Mouse (Mus musculus) hindbrain, embryonic 10.5 days (tissue): ENCODE data around the gene LTO1. TPM values are rescaled to one million over a fixed set of nuclear protein-coding genes. Genes with fewer than 3 reads are reported as not detected.

Experiments
- DNase-seq: peaks from one replicate; pipeline ENCODE4 v3.0.0-alpha.2; 2017; ENCODE audit warnings: low spot score
- H3K27ac ChIP-seq: fragments of 300-500 bp; sonication (generic); 2 replicates; pipeline ENCODE4 v1.5.1; 2016; ENCODE audit warnings: mild to moderate bottlenecking, moderate library complexity
- H3K27me3 ChIP-seq: fragments of 300-500 bp; sonication (generic); 2 replicates; pipeline ENCODE4 v1.6.1; 2016; ENCODE audit warnings: mild to moderate bottlenecking; ENCODE audit not compliant: poor library complexity, insufficient read depth, severe bottlenecking
- H3K36me3 ChIP-seq: fragments of 300-500 bp; sonication (generic); 2 replicates; pipeline ENCODE4 v1.6.1; 2016; ENCODE audit warnings: mild to moderate bottlenecking, moderate library complexity
- H3K4me1 ChIP-seq: fragments of 300-500 bp; sonication (generic); replicated peaks from 2 replicates; pipeline ENCODE4 v1.6.1; 2016; ENCODE audit warnings: mild to moderate bottlenecking
- H3K4me3 ChIP-seq: fragments of 300-500 bp; sonication (generic); 2 replicates; pipeline ENCODE4 v1.5.1; 2016; ENCODE audit warnings: mild to moderate bottlenecking, moderate library complexity
- H3K9me3 ChIP-seq: fragments of 300-500 bp; sonication (generic); 2 replicates; pipeline ENCODE4 v1.6.1; 2016; ENCODE audit warnings: mild to moderate bottlenecking, moderate library complexity
- WGBS: fragments of 180-500 bp; shearing (Covaris S2); methylation state at CpG from one replicate; pipeline ENCODE4 v1.1.7; 2016; 5-methylcytosine and 5-hydroxymethylcytosine counted together
- polyA plus RNA-seq: library from polyadenylated mRNA; unstranded; fragments of >200 nt; fragmentation: Nextera tagmentation; extraction: Ambion mirVana; gene quantifications from 2 replicates; pipeline ENCODE4 v1.2.1, GENCODE M21; 2016

LTO1 gene
- polyA plus RNA-seq, 1 experiment from 2014 or later, result 30.5 TPM

DNA sequence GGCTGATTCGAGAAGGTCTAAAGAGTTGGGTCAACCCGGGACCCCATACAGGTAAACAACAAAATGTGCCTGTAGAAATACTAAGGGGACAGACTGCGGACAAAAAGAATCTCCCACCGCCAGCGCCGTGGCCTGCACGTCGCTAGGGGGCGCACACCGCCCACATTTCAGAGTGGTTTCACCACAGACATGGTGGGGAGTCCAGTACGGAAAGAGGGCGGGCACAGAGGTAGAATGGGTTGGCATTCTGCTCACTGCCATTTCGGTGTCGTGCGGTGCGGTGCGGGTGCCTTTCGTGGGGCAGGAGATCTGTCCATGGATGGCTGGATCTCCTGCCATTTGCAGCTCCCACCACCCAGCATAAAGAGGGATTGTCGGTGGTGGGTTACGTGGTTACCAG, 22.6 kb downstream of the LTO1 start:
- peak; percentile 90 for DNase-seq
- Histone ChIP-seq H3K4me3 (peak overlapping the region; percentile 86), H3K27me3 (peaks cover 16% of the 10 kb centered on the region), H3K36me3 (peaks cover 55% of the 10 kb centered on the region), H3K27ac (peak overlapping the region; percentile 97), H3K9me3 (no peaks in the 10 kb centered on the region), H3K4me1 (peaks cover 85% of the 10 kb centered on the region)
- 2% methylated on average over 20 of the region's 20 CpGs for WGBS

DNA sequence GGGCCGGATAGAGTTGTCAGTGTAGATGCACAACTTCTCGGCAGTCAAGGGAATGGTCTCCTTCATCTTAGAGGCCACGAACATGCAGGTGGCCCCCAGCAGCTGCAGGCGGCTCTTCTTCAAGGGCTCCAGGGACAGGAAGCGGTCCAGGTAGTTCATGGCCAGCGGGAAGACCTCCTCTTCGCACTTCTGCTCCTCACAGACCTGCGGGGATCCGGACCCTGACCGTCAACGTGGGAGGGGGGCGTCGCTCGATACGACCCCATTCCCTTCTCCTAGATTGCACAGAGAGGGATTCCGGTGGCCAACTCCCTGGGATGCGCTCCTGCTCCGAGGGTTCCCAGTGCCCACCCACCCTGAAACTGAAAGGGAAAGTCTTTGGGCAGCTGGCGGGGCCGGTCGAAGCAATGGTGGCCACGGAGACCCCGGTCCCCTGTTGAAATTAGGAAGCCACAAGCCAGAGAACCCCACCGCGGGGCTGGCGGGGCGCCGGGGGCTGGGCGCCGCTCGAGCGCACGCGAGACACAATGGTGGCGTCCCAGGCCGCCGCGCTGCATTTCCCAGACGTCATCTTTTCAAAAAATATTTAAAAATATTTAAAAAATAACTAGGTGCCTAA, 23.1 kb downstream of the LTO1 start:
- Histone ChIP-seq H3K36me3 (peaks cover 50% of the 10 kb centered on the region), H3K4me1 (peaks cover 86% of the 10 kb centered on the region)
- under 1% methylated on average over 39 of the region's 39 CpGs for WGBS

DNA sequence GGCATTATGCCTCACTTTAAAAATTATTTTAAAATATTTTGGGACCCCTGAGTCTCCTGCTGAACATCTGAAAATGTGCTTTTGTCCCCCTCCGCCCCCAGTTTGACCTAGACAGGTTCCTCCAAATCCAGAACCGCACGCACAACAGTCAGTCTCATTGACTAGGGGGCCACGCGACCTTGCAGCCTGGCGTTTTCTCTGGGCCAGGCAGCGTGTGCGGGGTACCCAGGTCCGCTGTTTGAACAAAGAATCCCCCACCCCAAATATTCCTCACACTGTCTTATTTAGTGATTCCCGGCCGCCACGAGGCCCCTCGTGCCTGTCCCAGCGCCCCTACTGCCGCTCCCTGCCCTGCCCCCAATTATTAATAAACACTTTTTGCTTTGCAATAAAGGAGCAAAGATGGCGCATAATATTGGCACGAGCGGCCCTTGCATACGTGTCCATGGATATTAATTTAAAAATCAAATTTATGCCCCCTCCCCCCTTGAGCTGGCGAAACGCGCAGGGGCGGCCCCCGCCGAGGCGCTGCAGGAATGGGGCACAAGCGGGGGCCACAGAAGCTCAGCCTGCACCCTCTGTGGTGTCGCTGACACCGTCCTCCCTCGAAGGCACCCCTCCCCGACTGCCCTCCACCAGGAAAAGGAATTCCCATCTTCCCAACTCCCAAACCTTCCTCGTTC, 23.9 kb downstream of the LTO1 start:
- H3K27me3 ChIP-seq, result peaks cover 21% of the 10 kb centered on the region
- H3K9me3 ChIP-seq, result no peaks in the 10 kb centered on the region
- H3K36me3 ChIP-seq, result peaks cover 42% of the 10 kb centered on the region
- peak; percentile 35 for DNase-seq
- H3K27ac ChIP-seq, result peak overlapping the region; percentile 97
- H3K4me1 ChIP-seq, result peaks cover 93% of the 10 kb centered on the region
- under 1% methylated on average over 32 of the region's 32 CpGs for WGBS
- H3K4me3 ChIP-seq, result peak overlapping the region; percentile 86

More for the DNA sequence above, 23.1 kb downstream of the LTO1 start:
- peak; percentile 53 for DNase-seq
- Histone ChIP-seq H3K27ac (peak overlapping the region; percentile 97), H3K9me3 (no peaks in the 10 kb centered on the region), H3K27me3 (peaks cover 21% of the 10 kb centered on the region), H3K4me3 (peak overlapping the region; percentile 86)

DNA sequence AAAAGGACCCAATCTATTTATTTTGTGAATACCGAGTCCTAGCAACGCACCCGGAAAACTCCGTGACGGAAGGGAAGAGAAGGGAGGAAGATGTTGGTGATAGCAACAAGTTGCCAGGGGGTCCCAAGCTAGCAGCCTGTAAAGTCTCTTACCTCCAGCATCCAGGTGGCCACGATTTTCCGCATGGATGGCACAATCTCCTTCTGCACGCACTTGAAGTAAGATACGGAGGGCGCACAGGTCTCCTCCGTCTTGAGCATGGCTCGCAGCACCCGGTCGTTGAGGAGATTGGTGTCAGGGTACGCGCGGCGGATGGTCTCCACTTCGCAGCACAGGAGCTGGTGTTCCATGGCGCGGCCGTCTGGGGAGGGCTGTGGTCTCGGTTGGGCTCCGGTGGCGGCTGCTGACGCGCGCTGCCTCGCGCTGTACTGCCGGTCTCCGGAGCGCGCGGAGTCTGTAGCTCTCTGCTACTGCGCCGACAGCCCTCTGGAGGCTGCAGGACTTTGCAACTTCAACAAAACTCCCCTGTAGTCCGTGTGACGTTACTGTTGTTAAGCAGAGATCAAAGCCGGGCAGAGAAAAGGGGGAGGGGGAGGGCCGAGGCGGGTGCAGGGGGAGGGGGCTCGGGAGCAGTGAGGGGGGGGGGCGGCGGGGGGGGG, 24.6 kb downstream of the LTO1 start, which contains the start of gene Ccnd1:
Ccnd1 (minus strand) TSS at position 582 of the 659 bp plus-strand sequence.
- peak within 1 kb of the TSS; percentile 86 for H3K4me3 ChIP-seq
- DNase-seq, result peak; percentile 91
- under 1% methylated on average over 44 of the region's 45 CpGs for WGBS
- H3K4me1 ChIP-seq, result peaks cover 87% of the 10 kb centered on the region
- H3K27ac ChIP-seq, result peak within 1 kb of the TSS; percentile 97
- peaks cover 36% of the 10 kb centered on the region for H3K36me3 ChIP-seq
- H3K27me3 ChIP-seq, result peaks cover 21% of the 10 kb centered on the region
- no peaks in the 10 kb centered on the region for H3K9me3 ChIP-seq

DNA sequence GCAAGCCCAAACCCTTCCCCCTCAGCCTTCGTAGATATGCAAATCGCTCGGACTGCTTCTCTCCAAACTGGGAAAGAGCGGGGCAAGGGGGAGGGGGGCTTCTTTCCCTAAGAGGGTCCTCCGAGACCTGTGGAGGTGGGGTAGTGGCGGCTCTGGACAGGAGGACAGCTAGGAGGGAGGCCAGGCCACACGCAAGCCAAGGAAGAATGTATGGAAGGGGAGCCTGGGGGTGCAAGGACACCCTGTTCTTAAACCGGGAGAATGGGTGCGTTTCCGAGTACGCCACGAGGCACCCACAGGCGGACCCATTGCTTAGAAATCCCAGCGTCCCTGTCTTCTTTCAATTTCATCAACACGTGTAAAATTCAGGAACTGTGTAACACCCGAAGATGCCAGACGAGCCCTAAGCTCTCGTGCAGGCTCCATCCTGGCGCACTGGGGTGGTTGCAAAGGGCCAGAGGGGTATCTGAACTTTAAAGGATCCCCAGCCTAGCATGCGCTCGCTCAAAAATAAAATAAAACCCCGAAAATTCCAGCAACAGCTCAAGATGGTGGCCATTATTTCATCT, 25.2 kb downstream of the LTO1 start:
- DNase-seq, result no peak
- Histone ChIP-seq H3K4me1 (peaks cover 81% of the 10 kb centered on the region), H3K27ac (peak overlapping the region; percentile 97), H3K9me3 (no peaks in the 10 kb centered on the region), H3K4me3 (peak overlapping the region; percentile 86), H3K27me3 (peaks cover 21% of the 10 kb centered on the region), H3K36me3 (peaks cover 29% of the 10 kb centered on the region)
- under 1% methylated on average over 22 of the region's 22 CpGs for WGBS

DNA sequence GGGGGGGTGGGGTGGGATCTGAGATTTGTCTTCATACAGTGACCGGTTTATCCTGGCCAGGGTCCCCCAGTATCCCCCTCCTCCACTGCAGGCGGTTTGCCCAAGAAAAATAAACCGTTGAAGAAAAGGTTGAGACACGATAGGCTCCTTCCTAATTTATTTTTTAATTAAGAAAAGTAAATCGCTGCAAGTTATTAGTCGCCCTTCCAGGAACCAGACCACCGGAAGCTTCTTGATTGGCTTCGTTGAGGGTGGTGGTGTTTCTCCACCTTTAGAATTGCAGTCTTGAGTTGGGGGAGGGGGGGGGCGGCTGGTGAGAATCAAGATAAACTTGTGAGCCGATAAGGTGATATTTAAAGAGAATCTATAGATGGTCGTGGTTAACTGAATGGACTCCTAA, 25.7 kb downstream of the LTO1 start:
- H3K4me1 ChIP-seq, result peaks cover 76% of the 10 kb centered on the region
- DNase-seq, result no peak
- peaks cover 21% of the 10 kb centered on the region for H3K27me3 ChIP-seq
- peak overlapping the region; percentile 86 for H3K4me3 ChIP-seq
- no peaks in the 10 kb centered on the region for H3K9me3 ChIP-seq
- WGBS, result under 1% methylated on average over 11 of the region's 11 CpGs
- H3K36me3 ChIP-seq, result peaks cover 24% of the 10 kb centered on the region
- H3K27ac ChIP-seq, result peak overlapping the region; percentile 97

DNA sequence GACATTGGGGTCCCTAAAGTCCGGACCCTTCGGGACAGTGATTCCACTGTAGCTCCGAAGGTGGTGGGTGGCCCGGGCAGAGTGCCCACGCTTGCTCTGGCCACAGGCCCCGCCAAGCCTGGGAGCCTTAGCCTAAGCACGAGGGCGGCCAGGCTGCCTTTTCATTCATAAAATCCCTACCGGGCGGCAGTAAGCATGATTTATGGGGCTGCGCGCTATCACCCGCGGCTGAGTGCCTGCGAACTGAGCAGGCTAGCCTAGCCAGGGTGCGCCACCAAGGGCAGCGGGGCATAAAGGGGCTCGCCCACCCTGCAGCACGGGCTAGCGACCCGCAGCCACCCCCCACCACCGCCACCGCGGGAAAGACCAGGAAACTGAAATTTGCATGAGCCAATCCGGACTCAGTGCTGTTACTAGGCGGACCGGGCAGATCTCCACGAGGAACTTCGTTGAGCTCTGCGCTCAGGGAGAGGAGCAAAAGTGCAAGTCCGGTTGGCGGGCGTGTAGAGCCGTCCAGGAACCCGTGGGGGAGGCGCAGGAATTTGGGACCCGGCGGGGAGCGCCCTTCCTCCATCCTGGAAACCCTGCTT, 26.4 kb downstream of the LTO1 start:
- peak overlapping the region; percentile 97 for H3K27ac ChIP-seq
- H3K36me3 ChIP-seq, result peaks cover 17% of the 10 kb centered on the region
- H3K9me3 ChIP-seq, result no peaks in the 10 kb centered on the region
- H3K4me3 ChIP-seq, result peak overlapping the region; percentile 86
- under 1% methylated on average over 39 of the region's 39 CpGs for WGBS
- peaks cover 21% of the 10 kb centered on the region for H3K27me3 ChIP-seq
- peaks cover 69% of the 10 kb centered on the region for H3K4me1 ChIP-seq
- peak; percentile 96 for DNase-seq

DNA sequence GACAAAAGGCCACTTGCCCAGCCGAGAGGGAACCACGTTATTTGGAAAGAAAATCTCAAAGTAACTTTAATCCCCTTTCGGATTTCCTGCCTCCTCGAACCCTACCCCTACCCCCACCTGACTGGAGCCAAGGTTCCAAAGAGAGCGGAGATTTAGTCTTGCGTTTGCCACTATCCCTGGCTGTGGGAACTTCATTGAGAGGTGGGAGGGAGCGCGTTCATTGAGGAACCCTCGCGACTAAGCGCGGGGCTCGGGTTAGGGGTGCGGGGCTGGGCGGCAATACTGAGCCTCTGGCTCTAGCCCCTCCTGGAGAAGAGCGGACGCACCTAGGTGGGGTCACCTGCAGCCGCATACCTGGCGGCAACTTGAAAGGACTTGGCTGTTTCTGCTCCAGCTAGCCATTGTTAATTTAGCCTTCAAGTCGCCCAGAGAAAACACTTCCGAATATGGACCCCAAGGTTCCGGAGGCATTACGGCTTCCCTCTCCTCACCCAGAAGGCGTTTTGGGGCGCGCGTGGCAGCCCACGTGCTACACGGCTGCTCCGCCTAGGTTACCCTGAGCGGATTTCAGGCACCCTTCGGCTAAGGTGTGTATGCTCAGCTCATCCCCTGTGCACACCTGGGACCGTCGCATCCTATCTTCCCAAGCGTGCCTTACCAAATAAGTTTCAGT, 27.3 kb downstream of the LTO1 start:
- DNase-seq, result peak; percentile 69
- peak overlapping the region; percentile 86 for H3K4me3 ChIP-seq
- WGBS, result under 1% methylated on average over 35 of the region's 35 CpGs
- H3K9me3 ChIP-seq, result no peaks in the 10 kb centered on the region
- peaks cover 21% of the 10 kb centered on the region for H3K27me3 ChIP-seq
- H3K4me1 ChIP-seq, result peaks cover 60% of the 10 kb centered on the region
- H3K27ac ChIP-seq, result peak overlapping the region; percentile 97
- H3K36me3 ChIP-seq, result peaks cover 8% of the 10 kb centered on the region; the same call in 1 of the 2 replicates

DNA sequence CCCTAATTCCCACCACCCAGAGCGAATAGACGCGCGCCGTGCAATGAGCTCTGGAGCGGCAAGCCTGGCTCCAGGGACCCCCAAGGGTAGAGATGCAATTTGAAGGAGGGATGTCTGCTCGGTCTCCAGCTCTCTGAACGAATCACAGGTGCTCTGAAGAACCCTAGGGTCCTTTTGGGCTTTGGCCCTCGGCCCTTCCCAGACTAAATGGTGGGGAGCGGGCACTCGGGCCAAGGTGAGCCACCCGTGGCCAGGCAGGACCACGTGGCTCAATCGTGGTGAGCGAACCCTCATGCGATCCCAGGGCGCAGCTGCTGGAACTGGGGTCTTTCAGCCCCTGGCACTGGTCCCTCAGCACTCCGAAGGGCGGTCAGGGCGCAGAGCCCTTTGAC, 27.8 kb downstream of the LTO1 start:
- DNase-seq, result no peak
- Histone ChIP-seq H3K27ac (peak overlapping the region; percentile 97), H3K27me3 (peaks cover 21% of the 10 kb centered on the region), H3K4me1 (peaks cover 55% of the 10 kb centered on the region), H3K36me3 (peaks cover 3% of the 10 kb centered on the region; the same call in 1 of the 2 replicates), H3K4me3 (peak overlapping the region; percentile 86), H3K9me3 (no peaks in the 10 kb centered on the region)
- under 1% methylated on average over 20 of the region's 20 CpGs for WGBS

DNA sequence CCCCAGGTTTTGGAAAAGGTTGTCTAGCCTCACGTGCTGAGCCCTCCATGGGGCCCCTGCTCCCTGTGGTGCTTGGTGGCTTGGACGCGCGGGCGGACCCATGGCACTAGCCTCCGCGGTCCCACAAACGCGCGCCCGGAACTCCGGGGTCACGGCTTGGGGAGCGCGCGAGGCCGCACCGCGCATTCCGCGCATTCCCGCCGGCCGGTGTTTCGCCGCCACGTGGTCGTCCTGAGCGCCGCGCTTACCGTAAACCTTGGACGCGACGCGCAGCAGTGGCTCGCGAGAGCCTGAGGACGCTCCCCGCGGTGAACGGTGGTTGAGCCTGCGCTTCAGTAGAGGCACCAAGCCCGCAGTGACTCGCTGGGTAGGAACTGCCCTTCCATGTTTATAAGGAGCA, 28.4 kb downstream of the LTO1 start:
- Histone ChIP-seq H3K9me3 (no peaks in the 10 kb centered on the region), H3K27me3 (peaks cover 21% of the 10 kb centered on the region), H3K4me3 (peak overlapping the region; percentile 86), H3K4me1 (peaks cover 56% of the 10 kb centered on the region), H3K27ac (peak overlapping the region; percentile 97), H3K36me3 (no peaks in the 10 kb centered on the region)
- WGBS, result under 1% methylated on average over 45 of the region's 45 CpGs
- peak; percentile 87 for DNase-seq

DNA sequence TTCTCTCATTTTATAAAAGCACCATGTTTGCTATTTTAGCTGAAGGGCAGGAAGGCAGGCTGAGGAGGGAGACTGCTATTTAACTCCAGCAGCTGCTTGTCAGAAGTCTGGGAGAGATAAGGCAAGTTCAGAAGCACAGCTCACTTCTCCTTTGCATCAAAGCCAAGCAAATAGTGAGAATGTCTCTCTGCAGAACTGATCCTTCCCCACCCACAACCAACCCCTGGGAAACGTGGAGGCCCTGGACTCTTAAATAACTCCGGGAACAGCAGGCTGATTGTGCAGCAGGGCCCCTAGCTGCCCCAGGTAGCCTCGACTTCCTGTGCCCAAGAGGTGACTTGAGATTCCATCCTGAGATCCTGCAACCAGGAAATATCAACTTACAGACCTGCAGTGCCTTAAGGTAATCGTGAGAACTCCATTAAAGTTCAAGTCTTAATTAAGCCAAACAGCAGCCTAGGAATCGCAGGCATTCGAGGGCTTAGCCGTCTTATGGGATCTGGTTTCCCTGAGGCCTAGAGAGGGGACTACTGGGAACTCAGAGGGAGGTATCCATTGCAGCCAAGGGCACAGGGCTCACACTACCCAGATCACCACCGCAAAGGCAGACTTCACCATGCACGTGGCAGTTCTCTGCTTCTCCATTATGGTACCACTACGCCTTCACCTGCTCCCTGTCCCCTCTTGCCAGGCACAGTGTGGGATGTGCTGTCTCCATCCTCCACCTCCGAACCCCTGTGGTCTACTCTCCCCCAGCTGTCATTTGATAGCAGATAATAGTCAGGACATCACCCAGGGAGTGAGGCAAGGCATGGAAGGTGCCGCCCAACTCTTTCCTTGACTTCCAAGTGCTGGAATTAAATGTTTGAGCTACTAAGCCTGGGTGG, 43.9 kb downstream of the LTO1 start:
- 61% methylated on average over 12 of the region's 12 CpGs for WGBS
- peak overlapping the region; percentile 24; the same call in 1 of the 2 replicates for H3K27ac ChIP-seq
- H3K27me3 ChIP-seq, result no peaks in the 10 kb centered on the region

More for the DNA sequence above, 43.9 kb downstream of the LTO1 start:
- no peak for DNase-seq
- no peaks in the 10 kb centered on the region for H3K36me3 ChIP-seq
- H3K4me1 ChIP-seq, result peaks cover 12% of the 10 kb centered on the region
- no peak overlapping the region for H3K4me3 ChIP-seq
- H3K9me3 ChIP-seq, result no peaks in the 10 kb centered on the region
